Mouse (Mus musculus) kidney, embryonic 14.5 days (tissue): Measurements from ENCODE around the gene Wdr95. TPM values are rescaled to one million over a fixed set of nuclear protein-coding genes. Genes with fewer than 3 reads are reported as not detected.

Source experiments
- ATAC-seq: fragments of 200-750 bp; cut with Nextera tagmentation; 2 replicates; pipeline ENCODE4 v1.8.0; 2017; ENCODE audit warnings: moderate number of reproducible peaks, mild to moderate bottlenecking, moderate TSS enrichment, moderate library complexity; ENCODE audit not compliant: low FRiP score, low TSS enrichment
- H3K27ac ChIP-seq: fragments of 300-500 bp; sonication (generic); 2 replicates; pipeline ENCODE4 v1.5.1; 2014; ENCODE audit warnings: low read depth, mild to moderate bottlenecking, low read length, moderate library complexity, mixed read lengths
- H3K27me3 ChIP-seq: fragments of 300-500 bp; sonication (generic); 2 replicates; pipeline ENCODE4 v1.6.1; 2014; ENCODE audit warnings: mild to moderate bottlenecking, low read length; ENCODE audit not compliant: control insufficient read depth, insufficient read depth
- H3K36me3 ChIP-seq: fragments of 300-500 bp; sonication (generic); 2 replicates; pipeline ENCODE4 v1.6.1; 2014; ENCODE audit warnings: low read length, mixed read lengths; ENCODE audit not compliant: control insufficient read depth, insufficient read depth
- H3K4me1 ChIP-seq: fragments of 300-500 bp; sonication (generic); 2 replicates; pipeline ENCODE4 v1.6.1; 2014; ENCODE audit warnings: low read length, mixed read lengths; ENCODE audit not compliant: control insufficient read depth, insufficient read depth
- H3K4me2 ChIP-seq: fragments of 300-500 bp; sonication (generic); replicated peaks from 2 replicates; pipeline ENCODE4 v1.6.1; 2014; ENCODE audit warnings: low read depth, mild to moderate bottlenecking, low read length
- H3K4me3 ChIP-seq: fragments of 300-500 bp; sonication (generic); 2 replicates; pipeline ENCODE4 v1.5.1; 2014; ENCODE audit warnings: mild to moderate bottlenecking, low read length
- H3K9ac ChIP-seq: fragments of 300-500 bp; sonication (generic); 2 replicates; pipeline ENCODE4 v1.6.1; 2014; ENCODE audit warnings: low read depth, mild to moderate bottlenecking, low read length, moderate library complexity
- H3K9me3 ChIP-seq: fragments of 300-500 bp; sonication (generic); 2 replicates; pipeline ENCODE4 v1.6.1; 2016; ENCODE audit warnings: low read length; ENCODE audit not compliant: control insufficient read depth
- WGBS: fragments of 180-500 bp; shearing (Covaris S2); extraction: QIAGEN DNeasy Blood & Tissue Kit; methylation state at CpG from one replicate; pipeline ENCODE4 v1.1.7; 2014; 5-methylcytosine and 5-hydroxymethylcytosine counted together
- polyA plus RNA-seq: library from polyadenylated mRNA; unstranded; fragments of >200 nt; fragmentation: Nextera tagmentation; extraction: Ambion mirVana; gene quantifications from 2 replicates; pipeline ENCODE4 v1.2.1, GENCODE M21; 2014

The Wdr95 gene
- polyA plus RNA-seq, 1 experiment from 2014 or later, result not detected

GRCm38 (mm10) chr5:149513438-149514086 lies 14.9 kb upstream of the Wdr95 start:
- Histone ChIP-seq H3K4me3 (peak overlapping the region; percentile 5; the same call in 1 of the 2 replicates), H3K4me2 (peak overlapping the region; percentile 38), H3K9ac (no peak overlapping the region), H3K36me3 (no peaks in the 10 kb centered on the region), H3K4me1 (peaks cover 14% of the 10 kb centered on the region), H3K27ac (peak overlapping the region; percentile 77), H3K27me3 (no peaks in the 10 kb centered on the region), H3K9me3 (no peaks in the 10 kb centered on the region)
- peak; percentile 51 for ATAC-seq
- WGBS, result 17% methylated on average over 9 of the region's 9 CpGs

DNA sequence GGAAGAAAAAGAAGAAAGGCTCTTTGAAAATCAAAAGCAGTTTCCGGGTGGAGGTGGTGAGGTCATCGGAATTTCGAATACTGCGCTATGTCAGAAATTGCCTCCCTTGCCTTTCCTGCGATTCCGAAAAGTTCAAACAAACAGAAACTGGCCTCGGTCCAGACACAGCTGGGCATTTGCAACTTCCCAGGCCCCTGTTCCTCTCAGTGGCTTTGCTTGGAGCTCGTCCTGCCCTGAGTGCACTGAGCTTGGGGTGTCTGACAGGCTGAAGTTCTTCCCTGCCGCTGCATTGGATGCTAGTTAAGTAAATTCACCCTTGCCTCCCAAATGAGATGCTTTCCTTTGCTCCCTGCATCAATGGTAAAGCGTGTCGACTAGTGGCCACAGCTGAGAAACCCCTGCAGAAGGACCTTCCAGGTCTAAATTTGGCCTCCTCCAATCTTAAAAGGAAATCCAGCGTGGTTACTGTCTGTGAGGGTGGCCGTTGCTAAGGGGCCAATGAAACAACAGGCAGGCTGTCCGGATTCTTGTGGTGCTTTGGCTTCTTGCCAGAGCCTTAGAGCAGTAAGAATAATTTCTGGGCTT lies 14.3 kb upstream of the Wdr95 start:
- H3K27ac ChIP-seq, result peak overlapping the region; percentile 77
- H3K9me3 ChIP-seq, result no peaks in the 10 kb centered on the region
- peak; percentile 33 for ATAC-seq
- H3K4me2 ChIP-seq, result peak overlapping the region; percentile 38
- 3% methylated on average over 14 of the region's 14 CpGs for WGBS
- H3K9ac ChIP-seq, result no peak overlapping the region
- no peaks in the 10 kb centered on the region for H3K27me3 ChIP-seq
- H3K4me1 ChIP-seq, result peaks cover 14% of the 10 kb centered on the region
- no peaks in the 10 kb centered on the region for H3K36me3 ChIP-seq
- H3K4me3 ChIP-seq, result peak overlapping the region; percentile 5; the same call in 1 of the 2 replicates

GRCm38 (mm10) chr5:149514890-149515289 lies 13.6 kb upstream of the Wdr95 start:
- Histone ChIP-seq H3K9ac (no peak overlapping the region), H3K4me2 (no peak overlapping the region), H3K27me3 (no peaks in the 10 kb centered on the region), H3K27ac (peak overlapping the region; percentile 77; the same call in 1 of the 2 replicates), H3K4me3 (no peak overlapping the region), H3K36me3 (no peaks in the 10 kb centered on the region), H3K9me3 (no peaks in the 10 kb centered on the region), H3K4me1 (peaks cover 14% of the 10 kb centered on the region)
- no peak for ATAC-seq
- 65% methylated on average over 3 of the region's 3 CpGs for WGBS

GRCm38 (mm10) chr5:149517116-149517515 lies 11.4 kb upstream of the Wdr95 start:
- 70% methylated on average over 6 of the region's 6 CpGs for WGBS
- Histone ChIP-seq H3K9me3 (no peaks in the 10 kb centered on the region), H3K4me1 (peaks cover 14% of the 10 kb centered on the region), H3K36me3 (no peaks in the 10 kb centered on the region), H3K27ac (no peak overlapping the region), H3K4me3 (no peak overlapping the region), H3K4me2 (no peak overlapping the region), H3K9ac (no peak overlapping the region), H3K27me3 (no peaks in the 10 kb centered on the region)
- no peak for ATAC-seq

DNA sequence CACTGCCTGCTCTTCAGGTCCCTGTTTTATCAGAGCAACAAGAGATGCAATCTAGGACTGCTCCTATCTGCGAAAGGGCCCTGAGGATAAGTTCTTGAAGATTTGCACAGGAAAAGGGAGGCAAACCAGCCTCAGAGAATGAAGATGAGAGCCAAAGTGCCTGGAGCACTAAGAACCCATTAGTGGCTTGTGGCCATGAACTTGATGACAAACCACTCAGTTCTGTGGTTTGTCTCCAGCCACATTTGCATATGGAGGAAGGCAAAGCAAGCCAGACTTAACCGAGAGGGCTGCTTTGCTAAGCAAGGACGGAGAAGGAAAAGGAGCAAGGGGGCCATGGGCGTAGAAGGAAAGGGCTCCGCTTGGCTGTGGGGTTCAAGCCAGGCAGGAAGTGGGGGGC lies 7.7 kb upstream of the Wdr95 start:
- Histone ChIP-seq H3K36me3 (no peaks in the 10 kb centered on the region), H3K9ac (no peak overlapping the region), H3K27ac (no peak overlapping the region), H3K9me3 (no peaks in the 10 kb centered on the region), H3K27me3 (no peaks in the 10 kb centered on the region), H3K4me3 (no peak overlapping the region), H3K4me1 (0 out of 2 replicates have a peak, but pooled peaks cover 9% of the 10 kb centered on the region), H3K4me2 (no peak overlapping the region)
- no peak for ATAC-seq
- WGBS, result 79% methylated on average over 5 of the region's 5 CpGs

- ATAC-seq, result no peak
- H3K27me3 ChIP-seq, result no peaks in the 10 kb centered on the region
- peaks cover 15% of the 10 kb centered on the region for H3K4me1 ChIP-seq
- H3K27ac ChIP-seq, result no peak overlapping the region
- no peak overlapping the region for H3K9ac ChIP-seq
- H3K9me3 ChIP-seq, result no peaks in the 10 kb centered on the region
- no peak overlapping the region for H3K4me2 ChIP-seq
- 62% methylated on average over 6 of the region's 6 CpGs for WGBS
- H3K4me3 ChIP-seq, result no peak overlapping the region
- H3K36me3 ChIP-seq, result no peaks in the 10 kb centered on the region
These were observed 4.6 kb upstream of the Wdr95 start for GRCm38 (mm10) chr5:149523856-149524241.

DNA sequence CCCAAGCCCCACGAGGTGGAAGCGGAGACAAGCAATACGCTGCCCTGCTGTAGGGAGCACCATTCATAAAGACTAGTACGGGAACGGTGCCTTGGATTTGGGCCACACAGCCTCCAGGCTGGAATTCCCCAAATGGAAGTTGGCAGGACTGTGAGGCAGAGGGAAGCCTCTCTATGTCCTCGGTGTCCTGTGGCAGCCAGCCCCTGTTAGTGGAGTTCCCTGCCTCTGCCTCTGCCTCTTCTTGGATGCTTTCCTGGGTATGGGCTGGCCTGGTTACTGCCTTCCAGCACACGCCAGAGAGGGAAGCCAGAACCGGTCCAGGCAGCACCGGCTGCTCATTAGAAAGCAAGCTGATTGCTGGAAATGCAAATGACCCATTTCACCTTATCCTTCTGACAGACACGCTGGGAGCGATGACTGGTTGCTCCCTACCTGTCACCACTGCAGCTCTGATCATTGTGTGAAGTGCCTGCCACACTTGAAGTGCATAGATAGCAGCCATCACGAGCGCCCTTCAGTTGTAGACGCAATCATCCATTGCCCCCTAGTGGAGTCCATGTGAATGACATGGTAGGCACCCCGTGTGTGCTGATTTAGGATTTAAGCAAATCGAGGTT lies 4.1 kb upstream of the Wdr95 start:
- 31% methylated on average over 16 of the region's 16 CpGs for WGBS
- Histone ChIP-seq H3K27ac (no peak overlapping the region), H3K36me3 (no peaks in the 10 kb centered on the region), H3K9ac (no peak overlapping the region), H3K4me3 (no peak overlapping the region), H3K9me3 (no peaks in the 10 kb centered on the region), H3K4me1 (peaks cover 15% of the 10 kb centered on the region), H3K27me3 (no peaks in the 10 kb centered on the region), H3K4me2 (0 out of 2 replicates have a peak overlapping the region, but pooled peaks have one; percentile 13)
- ATAC-seq, result 0 out of 2 replicates have a peak, but pooled peaks have one; percentile 41

DNA sequence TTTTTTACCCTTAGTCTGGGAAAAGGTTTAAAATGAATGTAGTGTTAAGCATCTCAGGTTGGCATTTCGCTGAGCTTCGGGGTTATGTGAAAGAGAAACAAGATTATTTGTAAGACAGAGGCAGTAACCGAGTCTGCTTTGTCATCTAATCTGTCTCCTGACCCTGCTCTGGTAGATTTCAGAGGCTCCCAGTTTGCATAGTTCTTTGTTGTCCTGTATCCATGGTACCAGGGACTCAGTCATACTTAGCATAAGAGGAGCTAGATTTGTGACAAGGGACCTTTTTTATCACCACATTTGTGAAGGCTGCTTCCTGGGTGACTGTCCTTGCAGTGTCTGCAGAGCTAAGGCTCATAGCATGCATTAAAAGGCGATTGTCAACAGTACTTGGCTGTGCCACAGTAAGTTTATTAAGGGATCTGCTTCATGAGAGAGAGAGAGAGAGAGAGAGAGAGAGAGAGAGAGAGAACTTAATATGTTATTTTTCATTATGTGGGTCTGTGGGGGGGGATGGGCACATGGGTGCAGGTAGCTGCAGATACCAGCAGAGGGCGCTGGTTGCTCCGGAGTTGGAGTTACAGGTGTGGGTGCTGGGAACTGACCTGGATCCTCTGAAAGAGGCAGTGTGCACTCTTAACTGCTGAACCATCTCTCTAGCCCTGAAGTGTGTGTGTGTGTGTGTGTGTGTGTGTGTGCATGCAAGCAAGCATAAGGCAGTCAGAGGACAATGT lies 3.3 kb upstream of the Wdr95 start:
- Histone ChIP-seq H3K9me3 (no peaks in the 10 kb centered on the region), H3K27ac (no peak overlapping the region), H3K27me3 (no peaks in the 10 kb centered on the region), H3K4me3 (no peak overlapping the region), H3K36me3 (no peaks in the 10 kb centered on the region), H3K4me1 (peaks cover 15% of the 10 kb centered on the region), H3K4me2 (no peak overlapping the region), H3K9ac (no peak overlapping the region)
- ATAC-seq, result no peak
- WGBS, result 48% methylated on average over 6 of the region's 6 CpGs
